Comparison of ENCODE assay signal across 8 mouse cellular contexts in the genomic region with DNA sequence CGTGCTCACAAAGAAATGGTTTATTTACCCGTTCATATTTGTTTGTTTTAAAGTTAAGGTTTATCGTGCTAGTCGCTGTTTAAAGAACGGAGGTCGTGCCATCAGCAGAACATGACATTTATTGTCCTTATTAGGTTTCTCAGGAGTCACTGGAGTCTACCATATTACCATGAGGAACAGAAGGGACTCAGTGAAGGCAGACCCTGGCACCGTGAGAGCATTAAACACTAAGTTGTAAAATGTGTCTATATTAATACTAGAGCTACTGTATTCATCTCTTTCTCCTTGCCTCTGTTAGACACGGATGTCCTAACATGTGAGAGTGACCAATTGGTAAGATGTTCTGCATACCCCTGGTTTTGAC. TPM values are rescaled to one million over a fixed set of nuclear protein-coding genes. Genes with fewer than 3 reads are reported as not detected.
A peak's percentile ranks its signal among the peaks of the same experiment; 100 is the strongest.
DNase-seq lines count a peak whose midpoint lies in the region; ATAC-seq lines count a peak whose summit lies in the region.

No protein-coding gene starts in this region.

- WGBS in intestine, embryonic 14.5 days: 11% methylated on average over 8 of the region's 8 CpGs
- 17% methylated on average over 8 of the region's 8 CpGs for WGBS in midbrain, embryonic 12.5 days

- H3K27me3 ChIP-seq in intestine, embryonic 14.5 days (replicated peaks; ENCODE audit: control insufficient read depth, insufficient read depth, low read length): no peaks in the 10 kb centered on the region
- no peaks in the 10 kb centered on the region; the same call in 1 of the 2 replicates for H3K27me3 ChIP-seq in midbrain, embryonic 12.5 days

- H3K4me3 ChIP-seq in intestine, embryonic 14.5 days (ENCODE audit: low read depth, low read length): peak overlapping the region; percentile 89
- peak overlapping the region; percentile 94 for H3K4me3 ChIP-seq in midbrain, embryonic 12.5 days

- intact Hi-C loops in gastrocnemius, postnatal 14 days (cut with DNase I; ENCODE audit: low total_unique reads): no loop called here

- H3K36me3 ChIP-seq in intestine, embryonic 14.5 days (ENCODE audit: control insufficient read depth, insufficient read depth, low read length): peaks cover 32% of the 10 kb centered on the region
- H3K36me3 ChIP-seq in midbrain, embryonic 12.5 days: peaks cover 30% of the 10 kb centered on the region

- peaks cover 9% of the 10 kb centered on the region; the same call in 1 of the 2 replicates for H3K4me1 ChIP-seq in intestine, embryonic 14.5 days (replicated peaks; ENCODE audit: control insufficient read depth, insufficient read depth, low read length)
- H3K4me1 ChIP-seq in midbrain, embryonic 12.5 days: peaks cover 6% of the 10 kb centered on the region

- no peaks in the 10 kb centered on the region for H3K9me3 ChIP-seq in intestine, embryonic 14.5 days (ENCODE audit: control insufficient read depth, low read length)
- H3K9me3 ChIP-seq in midbrain, embryonic 12.5 days: no peaks in the 10 kb centered on the region

- DNase-seq in gastrocnemius, adult 18-20 months (ENCODE audit: low spot score): peak; percentile 5
- DNase-seq in gastrocnemius, adult 8-10 months (ENCODE audit: low spot score in 2 of 2): no peak
- DNase-seq in spleen, adult 12 weeks (ENCODE audit: low spot score): peak; percentile 2
- DNase-seq in spleen, postnatal 4 days (ENCODE audit: low spot score in 2 of 2): no peak
- DNase-seq in intestine, embryonic 14.5 days (ENCODE audit: low spot score): no peak
- DNase-seq in ovary, adult 18-20 months (ENCODE audit: low spot score): no peak
- no peak for DNase-seq in gastrocnemius, postnatal 14 days

- no peak for ATAC-seq in intestine, embryonic 14.5 days (replicated peaks; ENCODE audit: low FRiP score, low TSS enrichment, low read depth)
- ATAC-seq in midbrain, embryonic 12.5 days (ENCODE audit: low FRiP score, low read depth): peak; percentile 47

- peak overlapping the region; percentile 57 for H3K27ac ChIP-seq in intestine, embryonic 14.5 days (ENCODE audit: low read depth)
- 0 out of 2 replicates have a peak overlapping the region, but pooled peaks have one; percentile 46 for H3K27ac ChIP-seq in midbrain, embryonic 12.5 days (replicated peaks)

- H3K9ac ChIP-seq in intestine, embryonic 14.5 days (ENCODE audit: low read length): peak overlapping the region; percentile 84; the same call in 1 of the 2 replicates
- H3K9ac ChIP-seq in midbrain, embryonic 12.5 days (replicated peaks): peak overlapping the region; percentile 86

- peak overlapping the region; percentile 92 for H3K4me2 ChIP-seq in intestine, embryonic 14.5 days (ENCODE audit: low read length)
- peak overlapping the region; percentile 80 for H3K4me2 ChIP-seq in midbrain, embryonic 12.5 days (replicated peaks)

RNA-seq across cellular contexts. Expression of a gene that starts 0.3 kb away (rescaled TPM):
- 10 to 100 TPM; 16.7 to 16.8 TPM for total RNA-seq in gastrocnemius, adult 18-20 months (2021)
- total RNA-seq in gastrocnemius, adult 8-10 months (2022): 10 to 100 TPM; 16.1 to 22.1 (median 19.4) TPM
- 84.4 and 90.9 TPM in 2 replicates for polyA plus RNA-seq in intestine, embryonic 14.5 days (2014; fragmentation: Nextera tagmentation; extraction: Ambion mirVana)
- 90.7 and 91.2 TPM in 2 replicates for polyA plus RNA-seq in midbrain, embryonic 12.5 days (2016; fragmentation: Nextera tagmentation; extraction: Ambion mirVana)
- total RNA-seq in gastrocnemius, postnatal 14 days (2021): 10 to 100 TPM; 14.2 to 15.2 TPM

RNA-seq across cellular contexts. Expression of a gene that starts 31.1 kb away (rescaled TPM):
- not detected for total RNA-seq in gastrocnemius, adult 18-20 months (2021)
- not detected for total RNA-seq in gastrocnemius, adult 8-10 months (2022)
- not detected in 2 replicates for polyA plus RNA-seq in intestine, embryonic 14.5 days (2014; fragmentation: Nextera tagmentation; extraction: Ambion mirVana)
- not detected in 2 replicates for polyA plus RNA-seq in midbrain, embryonic 12.5 days (2016; fragmentation: Nextera tagmentation; extraction: Ambion mirVana)
- total RNA-seq in gastrocnemius, postnatal 14 days (2021): not detected

RNA-seq across cellular contexts. Expression of a gene that starts 39.8 kb away (rescaled TPM):
- under 1 TPM; 0.46 to 0.59 TPM for total RNA-seq in gastrocnemius, adult 18-20 months (2021)
- total RNA-seq in gastrocnemius, adult 8-10 months (2022): 1 to 10 TPM in 1 of 4 experiments, under 1 TPM in 3; 0.12 to 1.6 (median 0.39) TPM
- polyA plus RNA-seq in intestine, embryonic 14.5 days (2014; fragmentation: Nextera tagmentation; extraction: Ambion mirVana): 4.9 and 7.1 TPM in 2 replicates
- 0.14 and 0.17 TPM in 2 replicates for polyA plus RNA-seq in midbrain, embryonic 12.5 days (2016; fragmentation: Nextera tagmentation; extraction: Ambion mirVana)
- total RNA-seq in gastrocnemius, postnatal 14 days (2021): not detected

Comparison
In these comparisons a context has a peak if more than half of its experiments do, and no peak if none do; other contexts are left out.
1. DNase-seq: peak in gastrocnemius, adult 18-20 months (single experiment) and spleen, adult 12 weeks (single experiment); none in gastrocnemius, adult 8-10 months (0 of 2), spleen, postnatal 4 days (0 of 2), intestine, embryonic 14.5 days (single experiment), ovary, adult 18-20 months (single experiment) and gastrocnemius, postnatal 14 days (single experiment).